Mouse (Mus musculus): ENCODE measurements around the gene Fam151b. TPM values are rescaled to one million over a fixed set of nuclear protein-coding genes. Genes with fewer than 3 reads are reported as not detected.
A peak's percentile ranks its signal among the peaks of the same experiment; 100 is the strongest.

The Fam151b gene
- polyA plus RNA-seq, 2 experiments = 1.4 TPM; not detected in 1

- Histone ChIP-seq H3K9ac (replicated peaks) (peak overlapping the region; percentile 59), H3K4me2 (ENCODE audit: low read depth) (peak overlapping the region; percentile 61), H3K36me3 (replicated peaks; ENCODE audit: control insufficient read depth, insufficient read depth, low read depth) (no peaks in the 10 kb centered on the region), H3K4me1 (replicated peaks; ENCODE audit: control insufficient read depth in 2 of 2, insufficient read depth in 2 of 2, low read length in 1 of 2) (no peaks in the 10 kb centered on the region; a peak in 1 of 4 replicates), H3K9me3 (ENCODE audit: control insufficient read depth, low read length) (no peaks in the 10 kb centered on the region), H3K27me3 (ENCODE audit: control insufficient read depth, insufficient read depth, low read length) (no peaks in the 10 kb centered on the region), H3K4me3 (ENCODE audit: insufficient read depth in 1 of 2, low read depth in 2 of 2, low read length in 2 of 2) (peak overlapping the region; percentile 62 to 65), H3K27ac (no peak overlapping the region)
- ATAC-seq (ENCODE audit: insufficient read depth) (peak; percentile 70), DNase-seq (ENCODE audit: low read depth in 3 of 3, low spot score in 3 of 3) (peak; percentile 35 to 52 (median 41))
- WGBS (ENCODE audit: insufficient replicate concordance) = 2% methylated on average over 3 of the region's 3 CpGs
- TF ChIP-seq CTCF (IDR thresholded peaks at IDR 0.05; ENCODE audit: low read depth) (peak; percentile 74), EP300 (IDR thresholded peaks at IDR 0.05; ENCODE audit: low read depth) (no peak)
These were observed 467 bp downstream of the Fam151b start for GRCm38 (mm10) chr13:92483348-92483747.

DNA sequence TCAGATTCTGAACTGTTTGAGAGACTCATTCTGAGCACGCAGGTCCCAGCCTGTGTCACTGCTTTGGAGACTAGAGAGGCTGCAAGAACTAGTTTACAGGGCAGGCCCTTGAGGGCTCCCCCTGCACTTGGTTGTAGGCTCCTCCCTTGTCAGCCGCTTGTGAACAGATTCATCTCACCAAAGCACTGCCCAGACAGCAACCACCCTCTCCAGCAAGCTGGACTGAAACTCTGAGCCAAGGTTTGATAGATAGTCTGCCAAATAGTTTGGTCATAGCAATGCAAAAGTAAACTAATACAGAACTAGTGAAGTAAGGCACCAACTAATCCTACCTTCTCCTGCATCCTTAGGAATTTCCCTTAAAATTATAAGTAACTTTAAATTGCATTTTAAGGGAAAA, 13.7 kb downstream of the Fam151b start:
- ATAC-seq (ENCODE audit: insufficient read depth) = no peak
- Histone ChIP-seq H3K36me3 (replicated peaks; ENCODE audit: control insufficient read depth, insufficient read depth, low read depth) (no peaks in the 10 kb centered on the region), H3K4me2 (ENCODE audit: low read depth) (no peak overlapping the region), H3K9ac (replicated peaks) (no peak overlapping the region), H3K27me3 (ENCODE audit: control insufficient read depth, insufficient read depth, low read length) (no peaks in the 10 kb centered on the region), H3K4me3 (ENCODE audit: insufficient read depth in 1 of 2, low read depth in 2 of 2, low read length in 2 of 2) (no peak overlapping the region), H3K9me3 (ENCODE audit: control insufficient read depth, low read length) (no peaks in the 10 kb centered on the region), H3K27ac (no peak overlapping the region), H3K4me1 (replicated peaks; ENCODE audit: control insufficient read depth in 2 of 2, insufficient read depth in 2 of 2, low read length in 1 of 2) (no peaks in the 10 kb centered on the region)
- no peak for TF ChIP-seq CTCF (IDR thresholded peaks at IDR 0.05; ENCODE audit: low read depth)
- TF ChIP-seq EP300 (IDR thresholded peaks at IDR 0.05; ENCODE audit: low read depth) = no peak
- no peak for DNase-seq (ENCODE audit: low read depth in 3 of 3, low spot score in 3 of 3)
- 62% methylated on average over 2 of the region's 2 CpGs for WGBS (ENCODE audit: insufficient replicate concordance)

GRCm38 (mm10) chr13:92469381-92469780, 14.4 kb downstream of the Fam151b start:
- Histone ChIP-seq H3K4me2 (ENCODE audit: low read depth) (no peak overlapping the region), H3K9me3 (ENCODE audit: control insufficient read depth, low read length) (no peaks in the 10 kb centered on the region), H3K27ac (no peak overlapping the region), H3K4me1 (replicated peaks; ENCODE audit: control insufficient read depth in 2 of 2, insufficient read depth in 2 of 2, low read length in 1 of 2) (no peaks in the 10 kb centered on the region), H3K27me3 (ENCODE audit: control insufficient read depth, insufficient read depth, low read length) (no peaks in the 10 kb centered on the region), H3K4me3 (ENCODE audit: insufficient read depth in 1 of 2, low read depth in 2 of 2, low read length in 2 of 2) (no peak overlapping the region), H3K9ac (replicated peaks) (no peak overlapping the region), H3K36me3 (replicated peaks; ENCODE audit: control insufficient read depth, insufficient read depth, low read depth) (no peaks in the 10 kb centered on the region)
- 73% methylated on average over 2 of the region's 2 CpGs for WGBS (ENCODE audit: insufficient replicate concordance)
- DNase-seq (ENCODE audit: low read depth in 3 of 3, low spot score in 3 of 3) = no peak
- TF ChIP-seq CTCF (IDR thresholded peaks at IDR 0.05; ENCODE audit: low read depth) (no peak), EP300 (IDR thresholded peaks at IDR 0.05; ENCODE audit: low read depth) (no peak)
- no peak for ATAC-seq (ENCODE audit: insufficient read depth)

- Histone ChIP-seq H3K9ac (replicated peaks) (no peak overlapping the region), H3K27me3 (ENCODE audit: control insufficient read depth, insufficient read depth, low read length) (no peaks in the 10 kb centered on the region), H3K4me2 (ENCODE audit: low read depth) (no peak overlapping the region), H3K27ac (no peak overlapping the region), H3K4me1 (replicated peaks; ENCODE audit: control insufficient read depth in 2 of 2, insufficient read depth in 2 of 2, low read length in 1 of 2) (no peaks in the 10 kb centered on the region), H3K9me3 (ENCODE audit: control insufficient read depth, low read length) (no peaks in the 10 kb centered on the region), H3K4me3 (ENCODE audit: insufficient read depth in 1 of 2, low read depth in 2 of 2, low read length in 2 of 2) (no peak overlapping the region), H3K36me3 (replicated peaks; ENCODE audit: control insufficient read depth, insufficient read depth, low read depth) (no peaks in the 10 kb centered on the region)
- no peak for DNase-seq (ENCODE audit: low read depth in 3 of 3, low spot score in 3 of 3)
- WGBS (ENCODE audit: insufficient replicate concordance) = 74% methylated on average over 9 of the region's 9 CpGs
- TF ChIP-seq CTCF (IDR thresholded peaks at IDR 0.05; ENCODE audit: low read depth) (no peak), EP300 (IDR thresholded peaks at IDR 0.05; ENCODE audit: low read depth) (no peak)
- ATAC-seq (ENCODE audit: insufficient read depth) = no peak
These were observed 15.9 kb downstream of the Fam151b start for GRCm38 (mm10) chr13:92467891-92468290.

GRCm38 (mm10) chr13:92464698-92465097, 19.1 kb downstream of the Fam151b start:
- H3K4me2 ChIP-seq (ENCODE audit: low read depth) = no peak overlapping the region
- H3K4me1 ChIP-seq (replicated peaks; ENCODE audit: control insufficient read depth in 2 of 2, insufficient read depth in 2 of 2, low read length in 1 of 2) = no peaks in the 10 kb centered on the region
- no peak for DNase-seq (ENCODE audit: low read depth in 3 of 3, low spot score in 3 of 3)
- H3K27ac ChIP-seq = no peak overlapping the region
- 55% methylated on average over 3 of the region's 3 CpGs for WGBS (ENCODE audit: insufficient replicate concordance)
- ATAC-seq (ENCODE audit: insufficient read depth) = no peak
- H3K4me3 ChIP-seq (ENCODE audit: insufficient read depth in 1 of 2, low read depth in 2 of 2, low read length in 2 of 2) = no peak overlapping the region
- no peak overlapping the region for H3K9ac ChIP-seq (replicated peaks)
- TF ChIP-seq EP300 (IDR thresholded peaks at IDR 0.05; ENCODE audit: low read depth) (no peak), CTCF (IDR thresholded peaks at IDR 0.05; ENCODE audit: low read depth) (no peak)
- no peaks in the 10 kb centered on the region for H3K36me3 ChIP-seq (replicated peaks; ENCODE audit: control insufficient read depth, insufficient read depth, low read depth)
- no peaks in the 10 kb centered on the region for H3K9me3 ChIP-seq (ENCODE audit: control insufficient read depth, low read length)
- H3K27me3 ChIP-seq (ENCODE audit: control insufficient read depth, insufficient read depth, low read length) = no peaks in the 10 kb centered on the region
